Mouse (Mus musculus): Measurements from ENCODE around the gene Ccdc85c.

DNA sequence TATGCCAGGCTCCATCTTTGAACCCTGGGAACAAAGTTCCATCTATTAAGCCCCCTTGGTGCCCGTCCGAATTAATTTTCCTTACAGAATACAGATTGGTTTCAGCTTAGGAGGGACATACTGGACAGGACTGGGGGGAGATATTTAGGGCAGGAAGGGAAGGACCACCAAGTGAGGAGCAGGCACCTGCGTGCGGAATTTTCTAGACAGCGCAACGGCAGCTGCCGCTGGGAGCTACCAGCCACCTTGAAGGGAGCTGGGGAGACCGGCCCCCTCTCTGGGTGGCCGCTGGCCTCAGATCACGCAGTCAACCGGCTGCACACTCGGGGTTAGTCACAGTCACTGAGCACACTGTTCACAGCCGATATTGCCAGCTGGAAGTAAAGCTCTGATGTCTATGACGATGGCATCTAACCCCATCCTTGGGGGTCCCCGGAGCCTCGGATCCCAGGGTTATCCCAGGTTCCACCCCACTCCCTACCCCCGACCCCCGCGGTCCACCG, 32.9 kb downstream of the Ccdc85c start:
- TF ChIP-seq EP300 (IDR thresholded peaks at IDR 0.05; ENCODE audit: insufficient read depth, low read depth, low read length): no peak
- no peak for TF ChIP-seq CTCF (IDR thresholded peaks at IDR 0.05)

Measured in heart, adult 2 months (tissue).